Mouse (Mus musculus) forelimb bud, embryonic 11.5 days (tissue): ENCODE data around the gene Alg14.

Experiments
- DNase-seq: peaks from one replicate; pipeline ENCODE4 v3.0.0-alpha.2; 2012; ENCODE audit warnings: low read depth, low spot score

Alg14 gene

DNA sequence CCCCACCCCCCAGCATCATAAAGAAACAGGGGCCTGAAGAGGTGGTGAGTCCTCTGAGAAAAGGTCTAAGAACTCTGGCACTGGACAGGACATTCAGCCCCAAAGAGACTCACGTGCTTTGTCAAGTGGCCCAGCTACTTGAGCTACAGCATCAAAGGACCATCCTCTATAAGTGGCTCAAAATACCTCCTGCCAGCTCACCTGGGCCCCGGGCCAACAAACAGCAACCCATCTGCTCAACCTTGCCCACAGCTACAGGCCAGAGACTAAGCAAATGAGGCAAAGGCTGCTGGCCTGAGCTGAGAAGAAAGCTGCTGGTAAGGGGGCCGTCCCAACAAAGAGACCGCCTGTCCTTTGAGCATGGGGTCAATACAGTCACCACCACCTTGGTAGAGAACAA, 14.0 kb upstream of the Alg14 start:
- DNase-seq = no peak

DNA sequence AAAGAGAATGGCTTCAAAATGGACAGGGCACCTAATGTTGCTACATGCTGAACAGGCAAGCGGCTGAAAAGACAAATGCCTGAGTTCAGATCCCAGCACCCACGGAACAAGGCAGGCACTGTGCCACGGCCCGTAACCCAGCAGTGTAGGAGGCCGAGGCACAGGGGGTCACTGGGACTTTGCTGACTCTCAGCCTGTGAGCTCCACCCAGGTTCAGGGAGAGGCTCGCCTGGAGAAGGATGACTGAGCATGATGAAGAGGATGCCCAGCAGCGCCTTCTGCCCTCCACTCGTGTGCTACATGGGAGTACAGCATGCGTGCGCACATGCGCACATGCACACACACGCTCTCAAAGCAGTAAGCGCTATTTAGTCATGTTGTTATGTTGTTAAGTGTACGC, 11.9 kb upstream of the Alg14 start:
- DNase-seq = no peak

DNA sequence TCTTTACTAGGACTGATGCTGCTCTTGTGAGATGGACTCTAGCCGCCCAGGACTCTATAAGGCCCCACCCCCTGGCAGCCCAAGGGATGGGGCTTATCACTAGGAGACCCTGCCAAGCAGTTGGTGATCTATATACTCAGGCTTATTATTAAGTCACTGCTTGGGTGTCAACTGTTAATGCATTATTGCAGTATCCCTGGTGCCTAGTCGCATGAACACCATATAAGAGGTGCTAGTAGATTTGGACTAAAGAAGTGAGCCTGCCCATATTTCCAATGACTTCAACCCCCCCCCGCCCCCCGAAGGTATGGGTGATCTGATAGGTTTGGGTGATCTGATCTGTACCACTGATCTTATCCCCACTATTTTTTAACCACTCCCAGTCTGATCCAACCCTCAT, 8.6 kb upstream of the Alg14 start, which contains the start of gene Tmem56:
Gene Tmem56 (minus strand): TSS at position 101 of the 400 bp plus-strand sequence.
- no peak for DNase-seq

DNA sequence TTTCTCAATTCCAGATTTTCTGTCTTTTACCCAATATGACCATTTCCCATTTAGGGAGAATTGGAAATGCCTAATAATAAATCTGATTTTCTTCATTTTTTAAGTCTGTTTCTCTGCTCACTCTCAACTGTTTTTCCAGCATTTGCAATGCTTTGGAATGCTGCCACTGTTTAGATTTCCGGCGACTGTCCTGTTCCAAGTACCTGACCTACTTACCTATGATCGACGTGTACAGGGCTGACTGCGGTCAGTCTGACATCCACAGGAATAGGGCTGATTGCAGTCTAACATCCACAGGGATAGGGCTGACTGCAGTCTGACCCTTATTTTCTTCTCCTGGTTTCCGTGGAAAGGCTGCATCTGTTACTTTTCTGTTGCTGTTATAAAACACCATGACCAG, 6.4 kb upstream of the Alg14 start:
- DNase-seq = no peak

DNA sequence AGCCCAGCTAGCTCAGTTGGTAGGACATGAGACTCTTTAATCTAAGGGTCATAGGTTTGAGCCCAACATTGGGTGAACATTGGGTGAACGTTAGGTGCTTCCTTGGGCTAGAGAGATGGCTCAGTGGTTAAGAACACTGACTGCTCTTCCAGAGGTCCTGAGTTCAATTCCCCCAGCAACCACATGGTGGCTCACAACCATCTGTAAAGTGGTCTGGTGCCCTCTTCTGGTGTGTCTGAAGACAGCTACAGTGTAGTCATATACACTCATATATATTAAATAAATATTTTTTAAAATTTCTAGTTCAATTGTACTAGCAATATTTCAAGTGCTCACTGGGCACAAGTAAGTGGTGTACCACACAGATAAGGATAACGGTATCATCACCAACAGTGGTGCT, 4.4 kb upstream of the Alg14 start:
- DNase-seq = no peak

DNA sequence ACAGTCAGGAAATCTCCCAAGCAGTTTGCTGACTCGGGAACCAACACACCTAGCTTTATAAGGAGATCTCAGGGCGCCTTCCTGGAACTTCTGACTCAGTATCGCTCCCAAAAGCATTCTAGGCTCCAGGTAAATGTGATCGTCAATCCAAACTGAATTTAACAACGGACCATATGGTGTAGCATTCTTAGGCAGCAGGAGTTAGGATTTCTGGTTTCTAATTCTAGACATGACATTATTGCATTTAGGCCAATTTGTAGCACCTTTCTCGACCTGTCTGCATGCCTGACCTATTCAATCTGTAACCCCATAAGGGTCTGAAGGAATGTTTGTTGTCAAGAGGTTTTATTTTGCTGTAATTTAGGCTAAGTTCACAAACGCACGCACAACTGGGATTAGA, 892 bp upstream of the Alg14 start:
- no peak for DNase-seq

DNA sequence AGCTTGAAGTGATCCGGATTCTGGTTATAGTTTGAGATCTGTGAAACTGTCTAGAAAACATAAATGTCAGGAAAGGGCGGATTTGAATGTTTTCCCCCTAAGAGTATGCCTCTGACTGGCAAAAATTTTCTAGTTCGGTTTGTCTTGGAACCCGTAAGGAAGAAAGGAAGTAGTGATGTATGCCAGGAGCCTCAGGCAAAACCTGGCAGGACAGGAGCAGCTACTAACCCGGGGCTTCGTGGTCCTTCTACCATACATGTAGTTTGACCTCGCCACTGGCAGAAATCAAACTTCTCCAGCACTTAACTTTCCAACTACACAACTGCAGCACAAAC, 381 bp upstream of the Alg14 start:
- no peak for DNase-seq

DNA sequence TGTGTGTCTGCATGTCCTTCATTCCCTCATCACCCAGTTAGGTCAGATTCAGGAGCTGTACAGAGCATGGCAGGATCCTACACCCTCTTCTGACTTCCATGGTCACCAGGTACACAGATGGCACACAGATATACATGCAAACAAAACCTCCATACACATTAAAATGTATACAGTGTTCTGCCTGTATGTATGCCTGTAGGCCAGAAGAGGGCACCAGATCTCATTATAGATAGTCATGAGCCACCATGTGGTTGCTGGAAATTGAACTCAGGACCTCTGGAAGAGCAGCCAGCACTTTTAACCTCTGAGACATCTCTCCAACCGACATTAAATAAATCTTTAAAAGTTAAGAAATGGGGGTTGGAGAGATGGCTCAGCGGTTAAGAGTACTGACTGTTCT, 2.6 kb downstream of the Alg14 start:
- no peak for DNase-seq

DNA sequence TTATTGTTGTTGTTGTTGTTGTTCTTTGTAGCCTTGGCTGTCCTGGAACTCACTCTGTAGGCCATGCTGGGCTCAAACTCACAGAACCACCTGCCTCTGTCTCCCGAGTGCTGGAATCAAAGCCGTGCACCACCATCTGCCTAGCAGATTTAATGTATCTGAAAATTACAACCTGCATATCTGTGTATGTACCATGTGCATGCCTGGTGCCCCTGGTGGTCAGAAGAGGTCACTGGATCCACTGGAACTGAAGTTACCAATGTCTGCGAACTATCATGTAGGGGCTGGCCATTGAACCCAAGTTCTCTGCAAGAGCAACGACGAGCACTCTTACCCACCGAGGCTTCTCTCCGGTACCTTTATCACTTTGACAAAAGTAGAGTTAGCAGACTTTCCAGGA, 15.1 kb downstream of the Alg14 start:
- DNase-seq = no peak

DNA sequence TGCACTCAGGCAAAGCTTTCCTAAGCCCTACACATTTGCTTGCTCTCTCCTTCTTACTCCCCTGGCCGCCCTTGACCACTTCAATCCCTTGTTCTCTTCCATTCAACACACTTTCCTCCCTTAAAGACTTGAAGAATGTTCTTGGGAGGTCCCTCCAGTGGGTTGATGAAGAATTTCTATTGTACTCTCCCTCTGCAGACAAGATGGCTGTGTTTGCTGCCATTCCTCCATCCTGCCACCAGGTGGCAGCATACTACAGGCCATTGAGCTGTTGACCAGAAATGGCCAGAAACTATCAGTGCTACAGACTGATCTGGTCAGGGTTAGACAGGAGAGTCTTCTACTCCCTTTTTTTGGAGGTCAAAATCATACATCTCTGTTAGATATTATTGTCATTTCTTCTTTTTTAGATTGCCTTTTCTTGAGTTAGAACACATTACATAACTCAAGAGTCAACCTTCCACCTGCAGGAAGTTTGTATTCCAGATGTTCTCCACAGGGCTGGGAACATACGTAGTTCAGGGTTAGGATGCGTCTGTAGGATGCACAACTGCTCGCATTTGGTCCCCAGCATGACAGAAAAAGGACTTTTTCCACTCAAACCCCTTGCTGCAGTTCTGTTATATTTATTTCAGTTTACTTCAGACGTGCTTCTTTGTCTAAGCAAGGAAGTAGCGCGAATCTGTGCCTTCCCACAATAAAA, 16.1 kb downstream of the Alg14 start:
- peak; percentile 87 for DNase-seq

DNA sequence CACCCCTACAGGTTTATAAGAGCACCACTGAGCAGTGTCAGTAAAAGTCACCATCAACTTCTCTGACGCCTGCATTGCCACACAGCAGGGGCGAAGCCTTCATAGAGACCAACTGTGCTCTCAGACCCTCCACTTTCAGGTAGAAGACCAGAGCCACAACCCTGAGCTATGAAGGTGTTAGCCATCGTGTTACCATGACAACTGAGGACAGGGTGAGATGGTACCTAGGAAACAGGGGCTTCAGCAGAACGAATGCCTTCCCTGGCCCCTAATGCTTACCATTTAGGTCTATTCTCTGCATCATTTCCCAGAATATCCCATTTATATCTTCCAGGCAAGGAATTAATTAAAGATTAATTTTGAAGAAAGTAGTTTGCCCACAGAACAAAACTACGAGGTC, 17.4 kb downstream of the Alg14 start:
- no peak for DNase-seq

DNA sequence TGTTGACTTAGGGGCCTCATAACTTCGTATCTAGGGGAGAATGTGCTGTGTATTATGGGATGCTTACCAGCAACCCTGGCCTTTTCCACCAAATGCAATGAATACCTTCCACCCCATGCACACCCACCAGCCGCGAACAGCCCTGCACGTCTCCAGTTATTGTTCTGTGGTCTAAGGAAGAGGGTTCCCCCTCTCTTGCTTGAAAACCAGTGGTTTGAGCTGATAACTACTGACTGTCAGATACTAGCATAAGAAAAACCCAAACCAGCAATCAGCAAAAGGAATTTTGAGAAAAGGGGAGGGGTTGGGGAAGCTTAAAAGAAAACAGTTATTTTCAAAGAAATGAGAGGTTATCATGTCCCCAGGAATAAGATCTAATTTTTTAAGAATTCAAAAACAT, 17.9 kb downstream of the Alg14 start:
- no peak for DNase-seq

DNA sequence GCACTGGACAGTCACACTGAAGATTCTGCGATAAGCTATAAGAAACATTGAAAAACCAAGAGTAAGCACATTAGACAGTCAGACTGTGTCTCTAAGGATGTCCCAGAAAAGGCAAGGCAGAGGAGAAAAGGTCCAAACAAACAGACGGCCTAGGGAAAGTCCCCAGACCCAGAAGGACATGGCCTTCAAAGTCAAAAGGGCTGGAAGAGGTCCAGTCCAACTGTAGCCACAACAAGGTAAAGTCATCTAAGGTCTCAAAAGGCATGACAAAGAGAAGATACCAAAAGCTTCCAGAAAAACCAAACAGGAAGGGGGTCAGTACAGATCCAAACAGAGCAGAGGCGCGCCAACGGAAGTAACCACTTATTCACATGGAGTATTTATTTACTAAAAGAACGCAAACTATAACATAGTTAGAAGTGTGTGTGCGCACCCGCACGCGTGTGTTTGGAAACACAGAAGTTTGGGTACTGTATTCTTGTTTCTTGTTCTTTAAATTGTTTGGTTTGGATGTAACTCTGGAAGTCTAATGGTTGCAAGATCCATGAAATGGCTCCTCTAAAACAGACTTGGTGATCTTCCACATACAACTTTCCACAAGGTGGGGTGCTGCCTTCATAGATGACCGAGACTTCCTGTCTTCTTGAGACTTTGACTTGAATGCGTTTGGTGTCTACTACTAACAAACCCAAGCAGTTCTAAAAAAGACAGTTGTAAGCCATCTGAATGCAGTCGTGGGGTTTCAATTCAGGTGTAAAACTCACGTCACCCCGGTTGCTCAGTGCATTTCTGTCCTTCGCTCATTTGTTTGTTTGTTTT, 18.5 kb downstream of the Alg14 start:
- no peak for DNase-seq

DNA sequence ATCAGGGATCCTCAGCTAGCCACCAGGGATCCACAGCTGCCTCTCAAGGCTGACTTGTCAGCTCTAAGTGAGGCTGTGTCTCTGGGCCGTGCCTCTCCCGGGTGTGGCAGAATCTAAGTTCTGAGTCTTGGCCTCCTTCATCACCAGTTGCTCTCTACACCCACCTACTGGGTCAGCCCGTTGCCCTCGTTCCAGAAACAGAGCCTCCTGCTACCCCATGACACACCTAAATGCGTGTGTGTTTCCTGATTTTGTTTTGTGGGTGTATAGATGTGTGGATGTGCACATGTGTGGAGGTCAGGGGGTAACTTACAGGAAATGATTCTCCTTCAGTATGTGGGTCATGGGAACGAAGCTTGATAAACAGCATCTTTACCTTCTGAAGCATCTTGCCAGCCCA, 20.9 kb downstream of the Alg14 start:
- DNase-seq = no peak

DNA sequence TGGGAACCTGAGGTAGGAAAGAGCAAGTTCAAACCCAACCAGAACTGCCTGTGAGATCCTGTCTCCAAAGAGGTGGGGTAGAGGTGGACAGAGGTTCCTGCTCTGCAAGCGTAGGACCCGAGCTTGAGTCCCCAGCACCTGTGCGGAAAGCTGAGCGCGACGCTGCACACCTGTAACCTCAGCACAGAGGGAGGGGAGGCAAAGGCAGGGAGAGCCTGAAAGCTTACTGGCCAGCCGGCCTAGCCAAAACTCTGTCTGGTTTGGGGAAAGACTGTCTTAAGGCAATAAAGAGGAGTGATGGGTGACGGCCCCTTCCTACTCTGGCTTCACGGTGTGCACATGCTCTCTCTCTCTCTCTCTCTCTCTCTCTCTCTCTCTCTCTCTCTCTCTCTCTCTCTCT, 21.4 kb downstream of the Alg14 start:
- no peak for DNase-seq

DNA sequence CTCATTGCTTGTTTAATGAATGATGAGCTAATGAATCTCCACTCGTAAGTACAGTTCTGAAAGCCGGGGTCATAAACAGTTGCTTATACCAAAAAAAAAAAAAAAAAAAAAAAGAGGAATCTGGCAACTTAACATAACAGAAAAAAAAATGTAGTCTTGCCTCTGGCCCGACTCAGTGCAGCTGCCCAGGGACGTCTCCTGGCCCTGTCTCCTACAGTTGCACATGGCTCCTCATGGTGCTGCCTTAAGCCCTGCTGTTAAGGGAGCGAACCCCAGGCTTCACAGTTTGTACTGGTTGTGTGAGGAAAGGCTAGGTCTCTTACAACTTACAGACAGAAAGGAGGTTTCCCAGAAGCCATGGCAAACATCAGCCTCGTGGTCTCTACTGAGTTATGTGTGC, 22.6 kb downstream of the Alg14 start:
- DNase-seq = no peak

DNA sequence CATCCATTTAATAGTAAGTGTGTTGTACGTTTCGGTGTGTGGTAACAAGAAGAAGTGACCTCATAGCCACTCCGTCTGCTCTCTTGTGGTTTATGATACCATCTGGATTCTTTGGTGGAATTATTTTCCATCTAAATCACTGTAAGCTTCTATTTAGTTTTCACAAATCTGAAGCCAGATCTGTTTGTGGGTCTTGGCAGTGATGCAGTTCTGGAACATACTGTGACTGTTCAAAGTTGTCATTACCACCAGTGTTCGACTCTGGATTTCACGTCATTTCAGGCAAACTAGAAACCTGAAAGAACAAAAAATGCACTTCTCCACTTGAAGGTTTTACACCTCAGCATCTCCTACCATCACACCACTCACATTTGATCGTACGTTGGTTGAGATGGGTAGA, 23.9 kb downstream of the Alg14 start:
- DNase-seq = no peak

DNA sequence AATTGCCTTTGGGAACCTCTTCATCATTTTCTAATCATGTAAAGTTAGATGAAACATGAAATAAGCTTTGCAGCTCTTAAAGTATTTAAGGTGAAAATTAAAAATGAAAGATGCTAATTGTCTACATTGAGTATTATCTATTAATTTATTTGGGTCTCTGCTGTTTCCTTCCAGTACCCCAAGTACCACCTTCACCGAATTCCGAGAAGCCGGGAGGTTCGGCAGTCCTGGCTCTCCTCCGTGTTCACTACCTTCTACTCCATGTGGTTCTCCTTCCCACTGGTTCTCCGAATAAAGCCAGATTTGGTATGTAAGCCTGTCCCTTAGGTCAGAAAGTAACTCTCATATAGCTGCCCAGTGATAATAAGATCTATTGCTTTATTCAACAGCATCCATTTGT, 28.3 kb downstream of the Alg14 start:
- DNase-seq = no peak

DNA sequence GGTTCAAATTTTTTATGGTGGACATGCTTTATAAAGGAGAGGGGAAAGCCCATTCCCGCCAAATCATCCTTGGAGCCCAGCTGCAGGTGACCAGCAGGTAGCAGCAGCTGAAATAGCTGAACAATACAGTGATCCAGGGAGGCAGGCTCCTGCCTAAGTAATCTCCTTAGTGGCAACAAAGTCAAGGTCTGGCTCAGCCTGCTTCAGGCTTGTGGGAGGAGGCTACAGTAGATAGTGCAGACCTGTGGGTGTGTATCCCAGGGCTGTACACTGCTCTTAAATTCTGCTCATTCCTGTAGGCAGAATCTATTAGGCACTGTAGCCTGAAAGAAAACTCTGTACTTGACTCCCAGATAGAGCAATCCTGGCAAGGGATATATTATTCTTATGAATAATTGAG, 29.3 kb downstream of the Alg14 start:
- no peak for DNase-seq

DNA sequence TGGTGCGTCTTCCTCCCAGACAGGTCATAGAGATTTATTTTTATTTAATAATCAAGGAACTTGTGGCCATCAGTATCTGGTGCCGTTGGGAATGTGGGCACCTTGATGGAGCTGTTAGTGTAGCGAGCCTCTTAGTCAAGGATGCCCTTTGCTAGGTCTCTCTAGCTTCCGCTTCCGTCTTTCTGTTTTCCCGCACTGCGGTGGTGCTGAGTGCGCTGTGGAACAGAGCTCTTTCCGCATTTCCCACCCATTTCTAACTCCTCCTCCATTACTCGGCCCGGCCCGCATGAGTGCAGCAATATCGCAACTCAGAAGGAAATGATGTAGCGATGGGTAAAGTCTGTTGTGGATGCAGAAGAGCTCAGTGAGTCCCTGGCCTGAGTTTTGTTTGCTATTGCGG, 31.8 kb downstream of the Alg14 start:
- DNase-seq = no peak

DNA sequence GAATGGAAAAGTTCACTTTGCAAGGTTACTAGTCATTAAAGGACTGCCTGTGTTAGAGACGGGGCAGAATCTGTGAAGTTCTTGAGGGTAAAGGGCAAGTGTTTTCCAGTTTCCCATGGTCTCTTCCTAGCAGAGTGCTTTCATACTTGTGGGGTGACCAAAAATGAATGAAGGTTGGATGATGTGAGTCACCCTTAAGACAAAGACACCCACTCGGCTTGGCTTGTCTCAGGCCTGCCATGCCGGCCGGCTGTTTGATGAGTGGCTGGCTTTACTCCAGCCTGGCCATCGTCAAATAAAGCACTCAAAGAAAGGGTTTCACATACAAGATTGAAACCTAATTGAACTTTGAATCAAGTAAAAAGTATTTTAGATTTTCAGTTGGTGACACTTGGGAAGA, 35.8 kb downstream of the Alg14 start:
- no peak for DNase-seq

DNA sequence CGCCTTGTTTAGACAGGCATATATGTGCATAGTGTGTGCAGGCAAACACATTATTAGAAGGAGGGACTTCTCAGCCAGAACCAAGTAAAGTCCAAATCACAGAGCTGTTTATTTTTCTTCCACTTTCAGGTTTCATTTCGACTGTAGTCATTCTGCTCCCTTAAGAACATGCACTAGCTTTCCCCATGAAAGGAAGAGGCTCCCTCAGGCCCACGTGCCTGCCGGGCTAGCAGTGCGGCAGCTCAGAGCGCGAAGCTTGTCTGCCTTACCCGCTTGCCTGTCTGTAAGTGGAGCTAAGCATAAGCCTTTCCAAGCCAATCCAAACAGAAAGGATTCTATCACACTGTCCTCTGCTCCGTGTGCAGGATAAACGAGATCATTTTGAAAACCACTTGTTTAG, 38.1 kb downstream of the Alg14 start:
- DNase-seq = no peak

DNA sequence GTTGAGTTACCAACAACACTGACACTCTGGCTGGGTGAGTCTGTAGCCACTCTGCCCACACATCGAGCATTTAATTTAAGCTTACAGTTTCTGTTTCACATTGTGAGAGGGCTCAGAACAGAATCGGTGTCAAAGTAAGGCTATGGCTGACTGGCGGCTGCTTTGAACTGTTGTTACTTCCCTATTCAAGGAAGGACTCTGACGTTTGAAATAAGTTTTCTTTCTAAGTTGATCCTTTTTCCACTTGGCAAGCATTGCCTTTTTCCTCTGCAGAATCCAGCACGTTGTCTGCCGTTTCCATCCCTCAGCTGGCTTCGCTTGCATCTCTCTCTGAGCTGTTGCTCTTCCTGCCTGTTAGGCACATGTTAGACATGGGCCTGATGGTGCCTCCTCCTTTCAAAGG, 38.7 kb downstream of the Alg14 start:
- no peak for DNase-seq
